Mouse (Mus musculus): ENCODE results near the gene Ddb1. TPM values are rescaled to one million over a fixed set of nuclear protein-coding genes. Genes with fewer than 3 reads are reported as not detected.
A peak's percentile ranks its signal among the peaks of the same experiment; 100 is the strongest.
"Not testable (repeated sequence)": the region's sequence is repeated elsewhere in the genome, so short reads cannot be mapped to it uniquely, and the experiment has no call there.

The Ddb1 gene
- 100 to 1,000 TPM; 196 to 211 TPM for total RNA-seq (2021)

DNA sequence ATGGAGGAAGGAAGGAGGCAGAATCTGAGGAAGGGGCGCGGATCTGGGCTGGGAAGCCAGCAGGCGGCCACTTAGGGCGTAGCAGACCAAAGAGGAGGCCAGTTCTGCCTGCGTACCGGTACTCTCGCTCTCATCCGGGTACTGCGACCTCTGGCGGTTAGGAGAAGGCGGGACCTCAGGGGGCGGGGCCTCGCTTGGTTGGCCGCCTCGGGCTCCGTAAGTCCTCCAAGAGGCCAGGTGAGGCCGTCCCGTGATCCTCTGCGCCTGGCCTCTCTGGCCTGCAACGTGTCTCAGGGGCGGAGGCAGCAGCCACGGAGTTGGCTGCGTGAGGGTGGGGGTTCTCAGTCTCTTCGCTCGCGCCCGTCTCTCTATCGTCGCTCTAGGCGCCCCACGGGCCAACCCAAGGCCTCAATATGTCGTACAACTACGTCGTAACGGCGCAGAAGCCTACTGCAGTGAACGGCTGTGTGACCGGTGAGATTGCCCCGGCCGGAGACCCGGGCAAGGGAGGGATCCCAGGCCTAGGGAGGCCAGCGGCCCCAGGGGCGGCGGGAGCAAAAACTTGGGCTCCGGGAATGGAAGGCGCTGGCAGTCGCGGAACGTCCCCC is at the start of gene Ddb1, which contains the start of gene Tkfc:
TSS of gene Ddb1 (plus strand) at position 35 of the 608 bp plus-strand sequence.
TSS of gene Tkfc (minus strand) at position 362 of the 608 bp plus-strand sequence.
- peak; percentile 97 for DNase-seq (ENCODE audit: extremely low spot score in 1 of 2, low spot score in 1 of 2)

DNA sequence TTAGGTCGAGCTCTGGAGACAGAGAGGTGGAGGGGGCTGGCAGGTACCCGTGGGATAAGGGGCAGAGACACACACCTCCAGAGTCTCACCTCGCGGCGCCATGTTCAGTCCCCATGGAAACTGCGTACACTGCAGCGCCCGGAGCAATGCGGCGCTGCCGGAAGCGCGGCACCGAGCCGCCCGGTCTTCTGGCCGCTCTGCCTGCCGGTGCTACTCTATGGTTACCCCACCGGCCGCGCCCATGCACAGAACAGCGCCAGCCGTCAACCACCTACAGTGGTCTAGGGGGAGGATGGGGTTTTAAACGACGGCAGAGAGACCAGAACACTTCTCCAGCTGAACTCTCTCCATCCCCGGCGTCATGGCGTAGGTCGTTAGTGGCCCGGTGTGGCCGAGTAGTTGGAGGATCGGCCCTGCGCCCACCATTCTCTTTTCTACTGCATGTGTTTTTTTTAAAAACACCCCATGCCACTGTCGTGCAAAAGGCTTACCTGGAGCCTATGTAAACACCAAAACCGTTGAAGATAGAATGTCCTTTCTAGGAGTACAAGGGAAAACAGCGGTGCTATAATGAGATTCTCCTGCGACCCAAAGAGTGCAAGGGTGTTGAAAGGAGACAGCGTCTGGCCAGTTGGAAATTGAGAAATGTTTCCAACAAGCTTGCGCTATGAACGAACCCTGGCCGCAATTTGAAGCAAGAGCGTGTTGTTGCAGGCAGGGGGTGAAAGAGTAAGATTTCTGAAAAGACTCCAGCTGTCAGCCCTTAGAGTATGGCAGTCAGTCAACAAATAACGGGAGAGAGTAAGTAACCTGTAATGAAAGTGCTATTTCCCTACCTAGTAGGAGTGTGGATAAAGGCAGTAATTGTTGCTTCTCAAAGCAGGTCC is 49.3 kb upstream of the Ddb1 start, which contains the start of gene Tmem216:
TSS of gene Tmem216 (minus strand) at position 615 of the 887 bp plus-strand sequence.
- DNase-seq (ENCODE audit: extremely low spot score in 1 of 2, low spot score in 1 of 2), result peak; percentile 72 to 78

- no peak for DNase-seq (ENCODE audit: extremely low spot score in 1 of 2, low spot score in 1 of 2)
Observed at GRCm38 (mm10) chr19:10557001-10557400, 48.1 kb upstream of the Ddb1 start.

DNA sequence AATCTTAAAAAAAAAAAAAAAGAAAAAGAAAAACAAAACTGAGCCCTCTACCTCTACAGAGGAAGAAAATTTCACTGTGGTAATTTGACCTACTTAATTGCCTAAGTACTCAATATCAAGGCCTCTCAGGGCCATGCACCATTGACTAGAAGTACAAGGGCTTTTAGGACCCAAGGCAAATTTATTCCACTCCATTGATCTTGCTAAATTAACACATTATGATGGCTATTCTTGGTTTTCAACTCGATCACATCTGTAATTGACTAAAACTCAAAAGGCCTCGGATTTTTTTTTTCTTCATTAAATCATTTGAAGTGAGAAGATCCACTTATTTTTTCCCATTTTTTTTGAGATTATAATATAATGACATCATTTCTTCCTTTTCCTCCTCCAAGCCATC is 47.7 kb upstream of the Ddb1 start:
- no peak for DNase-seq (ENCODE audit: extremely low spot score in 1 of 2, low spot score in 1 of 2)

DNA sequence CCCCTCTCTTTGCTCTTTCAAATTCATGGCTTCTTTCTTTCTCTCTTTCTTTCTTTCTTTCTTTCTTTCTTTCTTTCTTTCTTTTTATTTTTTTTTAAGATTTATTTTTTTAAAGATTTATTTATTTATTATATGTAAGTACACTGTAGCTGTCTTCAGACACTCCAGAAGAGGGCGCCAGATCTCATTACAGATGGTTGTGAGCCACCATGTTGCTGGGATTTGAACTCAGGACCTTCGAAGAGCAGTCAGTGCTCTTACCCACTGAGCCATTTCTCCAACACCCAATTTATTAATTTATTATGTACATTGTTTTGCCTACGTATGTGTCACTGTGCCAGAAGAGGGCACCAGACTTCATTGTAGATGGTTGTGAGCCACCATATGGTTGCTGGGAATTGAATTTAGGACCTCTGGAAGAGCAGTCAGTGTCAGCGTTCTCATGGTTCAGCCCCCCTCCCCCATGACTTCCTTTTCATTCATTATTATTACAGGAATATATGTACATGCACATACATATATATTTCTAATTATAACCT is 47.2 kb upstream of the Ddb1 start:
- DNase-seq (ENCODE audit: extremely low spot score in 1 of 2, low spot score in 1 of 2), result not testable (repeated sequence)

GRCm38 (mm10) chr19:10560108-10560507 is 45.0 kb upstream of the Ddb1 start:
- DNase-seq (ENCODE audit: extremely low spot score in 1 of 2, low spot score in 1 of 2), result no peak

DNA sequence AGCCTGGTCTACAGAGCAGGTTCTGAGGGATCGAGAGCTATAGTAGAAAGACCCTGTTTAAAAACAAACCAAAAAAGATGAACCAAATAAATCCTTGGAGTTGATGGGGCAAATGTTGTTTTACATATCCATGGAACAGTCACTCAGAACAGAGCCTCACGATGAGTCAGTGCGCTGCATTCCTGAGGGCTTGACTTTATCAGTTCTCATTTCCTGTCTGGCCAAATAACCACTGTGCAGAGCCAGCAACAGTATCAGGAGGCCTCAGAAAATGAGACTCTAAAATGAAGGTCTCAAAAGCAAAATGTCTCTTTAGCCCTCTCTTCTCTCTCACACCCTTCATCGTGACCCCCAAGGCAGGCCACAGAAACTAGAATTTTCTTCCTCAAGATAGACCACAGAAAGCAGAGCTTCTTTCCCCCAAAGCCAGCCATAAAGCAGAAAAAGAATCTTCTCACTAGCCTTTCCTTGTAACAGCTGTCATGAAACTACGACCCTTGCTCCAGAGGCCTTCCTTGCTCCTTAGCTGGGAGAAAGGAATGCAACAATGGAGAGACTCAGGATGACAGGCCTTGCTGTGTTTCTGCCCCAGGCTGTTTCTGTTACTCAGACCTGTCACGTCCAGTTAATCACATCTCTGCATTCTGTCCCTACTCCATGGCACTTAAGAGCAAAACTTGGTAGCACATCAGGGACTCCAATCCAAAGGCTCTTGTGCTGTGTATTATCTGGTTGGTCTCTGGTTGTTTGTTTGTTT is 43.4 kb upstream of the Ddb1 start:
- no peak for DNase-seq (ENCODE audit: extremely low spot score in 1 of 2, low spot score in 1 of 2)

GRCm38 (mm10) chr19:10562351-10562750 is 42.8 kb upstream of the Ddb1 start:
- DNase-seq (ENCODE audit: extremely low spot score in 1 of 2, low spot score in 1 of 2), result no peak

DNA sequence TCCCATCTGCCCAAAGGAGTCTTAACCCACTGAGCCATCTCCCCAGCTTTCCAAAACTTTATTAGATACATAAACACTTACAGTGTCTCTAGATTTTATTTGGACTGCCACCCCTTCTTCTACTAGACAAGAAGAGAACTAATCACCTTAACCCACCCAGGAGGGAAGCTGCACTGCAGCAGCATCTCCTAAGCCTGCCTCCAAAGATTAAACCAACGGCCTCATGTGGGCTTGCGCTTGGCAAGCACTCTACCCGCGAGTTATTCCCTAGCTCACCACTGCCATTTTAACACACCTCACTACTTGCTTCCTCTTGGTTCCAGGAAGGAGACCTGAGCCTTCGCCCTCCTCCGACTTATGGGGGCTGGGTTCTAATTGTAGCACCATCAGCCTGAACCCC is 40.8 kb upstream of the Ddb1 start:
- no peak for DNase-seq (ENCODE audit: extremely low spot score in 1 of 2, low spot score in 1 of 2)

GRCm38 (mm10) chr19:10565217-10565616 is 39.9 kb upstream of the Ddb1 start:
- no peak for DNase-seq (ENCODE audit: extremely low spot score in 1 of 2, low spot score in 1 of 2)

GRCm38 (mm10) chr19:10569627-10570026 is 35.5 kb upstream of the Ddb1 start:
- DNase-seq (ENCODE audit: extremely low spot score in 1 of 2, low spot score in 1 of 2), result no peak

DNA sequence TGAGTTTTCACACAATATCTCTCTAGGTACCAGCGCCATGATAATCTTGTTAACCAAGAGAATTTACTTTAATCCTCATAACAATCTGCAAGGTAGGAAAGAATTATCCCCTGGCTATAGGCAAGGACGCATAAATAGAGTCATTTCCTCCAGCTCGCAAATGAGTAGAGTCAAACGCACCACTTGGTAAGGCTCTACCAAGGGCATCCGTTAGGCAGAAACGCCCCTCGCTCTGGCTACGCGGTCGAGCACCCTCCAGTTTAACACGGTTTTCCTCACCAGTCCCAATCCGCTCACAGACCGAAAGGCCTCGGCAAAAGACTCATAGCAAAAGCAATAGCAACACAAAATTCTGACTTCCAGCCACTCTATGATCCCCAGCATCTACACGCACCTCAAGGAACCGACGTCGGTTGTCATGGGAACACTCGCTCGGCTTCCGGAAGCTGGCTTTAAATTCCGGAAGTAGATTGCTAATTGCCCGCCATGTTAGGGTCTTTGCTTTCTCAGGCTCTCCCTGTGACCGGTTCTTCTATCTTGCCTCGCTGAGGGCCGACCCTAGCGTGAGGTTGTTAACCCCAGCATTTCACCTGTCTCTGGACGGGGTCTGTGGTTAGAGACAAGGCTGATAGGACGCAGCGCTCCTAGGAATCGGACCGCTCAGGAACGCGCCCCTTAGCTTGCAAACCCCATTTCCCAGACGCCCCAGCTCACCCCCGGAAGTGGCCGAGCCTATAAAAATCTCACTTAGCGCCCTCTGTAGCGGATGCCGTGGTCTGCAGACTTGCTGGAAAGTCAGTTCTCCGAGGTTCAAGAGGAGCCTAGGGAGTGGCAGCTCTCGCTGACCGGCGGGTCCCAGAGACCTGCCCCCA is 28.2 kb upstream of the Ddb1 start, which contains the start of the genes Cyb561a3 and Tmem138:
TSS of gene Cyb561a3 (plus strand) at position 483 of the 872 bp plus-strand sequence.
TSS of gene Tmem138 (minus strand) at position 673 of the 872 bp plus-strand sequence.
- peak; percentile 81 to 90 for DNase-seq (ENCODE audit: extremely low spot score in 1 of 2, low spot score in 1 of 2)

DNA sequence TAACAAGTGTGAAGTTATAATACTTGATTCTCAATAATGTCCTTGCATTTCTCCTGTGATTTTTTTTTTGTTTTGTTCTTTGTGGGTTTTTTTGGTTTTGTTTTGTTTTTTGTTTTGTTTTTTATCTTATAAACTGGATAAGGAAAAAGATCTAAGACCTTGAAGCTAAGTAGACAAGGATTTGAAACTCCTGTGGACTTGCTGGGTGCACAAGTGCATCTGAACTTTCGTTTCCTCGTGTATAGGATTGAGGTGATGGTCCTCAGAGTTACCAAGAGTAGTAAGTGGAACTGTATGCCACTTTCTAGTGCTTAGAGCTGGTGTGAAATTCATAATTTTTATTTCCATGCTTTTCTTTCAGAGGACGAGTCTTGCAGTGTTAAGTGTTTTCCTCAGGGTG is 25.0 kb upstream of the Ddb1 start:
- no peak for DNase-seq (ENCODE audit: extremely low spot score in 1 of 2, low spot score in 1 of 2)

DNA sequence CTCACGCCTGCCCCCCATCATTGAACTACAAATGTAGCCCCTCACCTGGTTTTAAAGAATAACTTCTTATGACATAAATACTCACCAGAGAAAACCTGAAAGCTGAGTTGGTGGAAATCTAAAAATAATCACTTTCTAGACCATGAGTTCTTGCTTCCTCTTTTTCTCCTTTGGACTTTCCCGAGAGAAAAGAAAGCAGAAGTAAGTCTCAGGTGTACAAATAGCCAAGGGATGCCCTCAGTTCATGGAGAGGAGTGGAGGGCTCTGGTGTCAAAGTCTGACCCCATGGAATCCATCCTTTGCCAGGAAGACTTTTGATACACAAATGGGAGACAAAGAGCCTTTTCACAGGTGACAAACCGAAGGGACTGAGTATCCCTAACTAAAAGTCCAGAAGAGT is 24.4 kb upstream of the Ddb1 start:
- DNase-seq (ENCODE audit: extremely low spot score in 1 of 2, low spot score in 1 of 2), result no peak

DNA sequence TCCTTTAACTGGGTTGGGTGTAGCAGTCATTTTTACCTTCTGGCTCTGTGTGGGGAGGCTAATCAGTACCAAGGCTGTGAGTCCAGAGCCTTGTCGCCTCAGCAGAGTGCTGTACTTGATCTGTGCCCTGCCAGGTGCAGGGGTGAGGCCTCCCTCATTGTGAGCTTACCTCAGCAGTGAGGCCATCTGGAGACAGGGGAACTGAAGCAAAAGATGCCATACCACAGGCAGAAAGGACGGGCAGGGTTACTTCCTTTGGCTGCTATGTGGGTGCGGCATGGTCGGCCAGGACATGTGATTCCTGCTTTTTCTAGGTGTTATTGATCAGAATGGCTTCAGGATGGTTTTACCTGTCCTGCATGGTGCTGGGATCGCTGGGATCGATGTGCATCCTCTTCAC is 23.1 kb upstream of the Ddb1 start:
- DNase-seq (ENCODE audit: extremely low spot score in 1 of 2, low spot score in 1 of 2), result no peak

GRCm38 (mm10) chr19:10583550-10584146 is 21.5 kb upstream of the Ddb1 start:
- no peak for DNase-seq (ENCODE audit: extremely low spot score in 1 of 2, low spot score in 1 of 2)

- no peak for DNase-seq (ENCODE audit: extremely low spot score in 1 of 2, low spot score in 1 of 2)
Observed at GRCm38 (mm10) chr19:10585112-10585511, 20.0 kb upstream of the Ddb1 start.

DNA sequence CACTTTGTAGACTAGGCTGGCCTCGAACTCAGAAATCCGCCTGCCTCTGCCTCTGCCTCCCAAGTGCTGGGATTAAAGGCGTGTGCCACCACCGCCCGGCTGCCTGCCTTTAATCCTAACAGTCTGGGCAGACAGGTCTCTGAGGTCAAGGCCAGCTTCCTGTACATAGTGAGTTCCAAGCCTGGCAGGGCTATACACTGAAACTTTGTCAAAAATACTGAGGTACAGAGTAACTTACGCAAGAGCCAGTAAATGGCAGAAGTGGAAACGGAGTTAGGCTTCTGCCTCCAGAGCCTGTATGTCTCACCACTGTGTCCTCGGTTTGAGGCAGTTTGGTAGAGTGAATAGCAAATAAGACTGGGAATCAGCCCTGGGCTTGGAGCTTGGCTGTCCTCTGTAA is 17.9 kb upstream of the Ddb1 start:
- no peak for DNase-seq (ENCODE audit: extremely low spot score in 1 of 2, low spot score in 1 of 2)
